Mouse (Mus musculus): ENCODE measurements around the gene Prr5. TPM values are rescaled to one million over a fixed set of nuclear protein-coding genes. Genes with fewer than 3 reads are reported as not detected.

The Prr5 gene
- polyA plus RNA-seq, 1 experiment from 2014 or later = 4.3 TPM

- TF ChIP-seq CTCF (IDR thresholded peaks at IDR 0.05; ENCODE audit: low read depth) (0 out of 2 replicates have a peak, but pooled peaks have one; percentile 22), EP300 (IDR thresholded peaks at IDR 0.05; ENCODE audit: low read depth) (no peak)
- no peaks in the 10 kb centered on the region for H3K36me3 ChIP-seq (replicated peaks; ENCODE audit: insufficient read depth, low read length)
- WGBS (ENCODE audit: insufficient replicate concordance) = 9% methylated on average over 28 of the region's 28 CpGs
- H3K4me3 ChIP-seq (ENCODE audit: low read depth, low read length) = no peak overlapping the region
- H3K9me3 ChIP-seq (ENCODE audit: low read length) = no peaks in the 10 kb centered on the region
- peak overlapping the region; percentile 49 for H3K4me2 ChIP-seq (ENCODE audit: low read depth, low read length)
- 0 out of 2 replicates have a peak, but pooled peaks cover 3% of the 10 kb centered on the region for H3K4me1 ChIP-seq (ENCODE audit: insufficient read depth)
- ATAC-seq (peak; percentile 78), DNase-seq (peak; percentile 73)
- no peak overlapping the region for H3K9ac ChIP-seq (replicated peaks)
- no peaks in the 10 kb centered on the region for H3K27me3 ChIP-seq (ENCODE audit: insufficient read depth, low read length)
- peak overlapping the region; percentile 76 for H3K27ac ChIP-seq (ENCODE audit: low read depth)
Measured at GRCm38 (mm10) chr15:84653979-84654966, 15.1 kb upstream of the Prr5 start.

- TF ChIP-seq CTCF (IDR thresholded peaks at IDR 0.05; ENCODE audit: low read depth) (no peak), EP300 (IDR thresholded peaks at IDR 0.05; ENCODE audit: low read depth) (no peak)
- ATAC-seq = no peak
- 53% methylated on average over 10 of the region's 10 CpGs for WGBS (ENCODE audit: insufficient replicate concordance)
- no peaks in the 10 kb centered on the region for H3K27me3 ChIP-seq (ENCODE audit: insufficient read depth, low read length)
- no peak overlapping the region for H3K4me2 ChIP-seq (ENCODE audit: low read depth, low read length)
- no peak for DNase-seq
- no peak overlapping the region for H3K4me3 ChIP-seq (ENCODE audit: low read depth, low read length)
- H3K9me3 ChIP-seq (ENCODE audit: low read length) = no peaks in the 10 kb centered on the region
- H3K27ac ChIP-seq (ENCODE audit: low read depth) = peak overlapping the region; percentile 76; the same call in 1 of the 2 replicates
- 0 out of 2 replicates have a peak, but pooled peaks cover 3% of the 10 kb centered on the region for H3K4me1 ChIP-seq (ENCODE audit: insufficient read depth)
- H3K9ac ChIP-seq (replicated peaks) = no peak overlapping the region
- no peaks in the 10 kb centered on the region for H3K36me3 ChIP-seq (replicated peaks; ENCODE audit: insufficient read depth, low read length)
Measured at GRCm38 (mm10) chr15:84654975-84655374, 14.4 kb upstream of the Prr5 start.

- Histone ChIP-seq H3K4me3 (ENCODE audit: low read depth, low read length) (no peak overlapping the region), H3K4me2 (ENCODE audit: low read depth, low read length) (no peak overlapping the region), H3K4me1 (ENCODE audit: insufficient read depth) (0 out of 2 replicates have a peak, but pooled peaks cover 3% of the 10 kb centered on the region), H3K9me3 (ENCODE audit: low read length) (no peaks in the 10 kb centered on the region), H3K9ac (replicated peaks) (no peak overlapping the region), H3K27ac (ENCODE audit: low read depth) (no peak overlapping the region), H3K36me3 (replicated peaks; ENCODE audit: insufficient read depth, low read length) (no peaks in the 10 kb centered on the region), H3K27me3 (ENCODE audit: insufficient read depth, low read length) (no peaks in the 10 kb centered on the region)
- TF ChIP-seq CTCF (IDR thresholded peaks at IDR 0.05; ENCODE audit: low read depth) = no peak
- TF ChIP-seq EP300 (IDR thresholded peaks at IDR 0.05; ENCODE audit: low read depth) = no peak
- WGBS (ENCODE audit: insufficient replicate concordance) = 82% methylated on average over 3 of the region's 3 CpGs
- DNase-seq (no peak), ATAC-seq (no peak)
Measured at GRCm38 (mm10) chr15:84656689-84657088, 12.7 kb upstream of the Prr5 start.

- Histone ChIP-seq H3K4me3 (ENCODE audit: low read depth, low read length) (no peak overlapping the region), H3K9ac (replicated peaks) (no peak overlapping the region), H3K9me3 (ENCODE audit: low read length) (no peaks in the 10 kb centered on the region), H3K4me1 (ENCODE audit: insufficient read depth) (0 out of 2 replicates have a peak, but pooled peaks cover 3% of the 10 kb centered on the region), H3K27me3 (ENCODE audit: insufficient read depth, low read length) (no peaks in the 10 kb centered on the region), H3K27ac (ENCODE audit: low read depth) (no peak overlapping the region), H3K4me2 (ENCODE audit: low read depth, low read length) (no peak overlapping the region), H3K36me3 (replicated peaks; ENCODE audit: insufficient read depth, low read length) (no peaks in the 10 kb centered on the region)
- ATAC-seq (no peak), DNase-seq (no peak)
- TF ChIP-seq CTCF (IDR thresholded peaks at IDR 0.05; ENCODE audit: low read depth) = no peak
- 61% methylated on average over 9 of the region's 9 CpGs for WGBS (ENCODE audit: insufficient replicate concordance)
Measured at GRCm38 (mm10) chr15:84657384-84658064, 11.9 kb upstream of the Prr5 start.

GRCm38 (mm10) chr15:84658655-84659054, 10.8 kb upstream of the Prr5 start:
- TF ChIP-seq CTCF (IDR thresholded peaks at IDR 0.05; ENCODE audit: low read depth) = no peak
- no peak for TF ChIP-seq EP300 (IDR thresholded peaks at IDR 0.05; ENCODE audit: low read depth)
- H3K9ac ChIP-seq (replicated peaks) = no peak overlapping the region
- no peak overlapping the region for H3K27ac ChIP-seq (ENCODE audit: low read depth)
- 65% methylated on average over 5 of the region's 5 CpGs for WGBS (ENCODE audit: insufficient replicate concordance)
- H3K4me3 ChIP-seq (ENCODE audit: low read depth, low read length) = no peak overlapping the region
- H3K9me3 ChIP-seq (ENCODE audit: low read length) = no peaks in the 10 kb centered on the region
- no peak overlapping the region for H3K4me2 ChIP-seq (ENCODE audit: low read depth, low read length)
- ATAC-seq (no peak), DNase-seq (no peak)
- no peaks in the 10 kb centered on the region for H3K36me3 ChIP-seq (replicated peaks; ENCODE audit: insufficient read depth, low read length)
- peaks cover 10% of the 10 kb centered on the region; the same call in 1 of the 2 replicates for H3K27me3 ChIP-seq (ENCODE audit: insufficient read depth, low read length)
- 0 out of 2 replicates have a peak, but pooled peaks cover 3% of the 10 kb centered on the region for H3K4me1 ChIP-seq (ENCODE audit: insufficient read depth)

- Histone ChIP-seq H3K4me3 (ENCODE audit: low read depth, low read length) (no peak overlapping the region), H3K36me3 (replicated peaks; ENCODE audit: insufficient read depth, low read length) (no peaks in the 10 kb centered on the region), H3K27ac (ENCODE audit: low read depth) (no peak overlapping the region), H3K9me3 (ENCODE audit: low read length) (no peaks in the 10 kb centered on the region), H3K4me1 (ENCODE audit: insufficient read depth) (no peaks in the 10 kb centered on the region), H3K4me2 (ENCODE audit: low read depth, low read length) (no peak overlapping the region), H3K9ac (replicated peaks) (no peak overlapping the region), H3K27me3 (ENCODE audit: insufficient read depth, low read length) (peaks cover 15% of the 10 kb centered on the region; the same call in 1 of the 2 replicates)
- DNase-seq (no peak), ATAC-seq (no peak)
- WGBS (ENCODE audit: insufficient replicate concordance) = 81% methylated on average over 5 of the region's 5 CpGs
- TF ChIP-seq EP300 (IDR thresholded peaks at IDR 0.05; ENCODE audit: low read depth) (no peak), CTCF (IDR thresholded peaks at IDR 0.05; ENCODE audit: low read depth) (no peak)
Measured at GRCm38 (mm10) chr15:84659856-84660255, 9.6 kb upstream of the Prr5 start.

All from liver, postnatal 0 days (tissue).